Mouse (Mus musculus) mouse trophoblast stem cell (cell line): Measurements from ENCODE around the gene Isl2.

Experiments
- in situ Hi-C, 2 experiments: fragments of 300-500 bp; cut with MseI, MboI; formaldehyde crosslinking; loops; 2 replicates in 1 of 2; 3 replicates in 1 of 2; pipeline ENCODE4 v1.15.1; 2025

Gene Isl2

GRCm38 (mm10) chr9:55546176-55547010 is 7.9 kb downstream of the Isl2 start:
- in situ Hi-C loops, result no loop called here

GRCm38 (mm10) chr9:55548871-55549270 is 10.4 kb downstream of the Isl2 start:
- in situ Hi-C loops, result no loop called here

- in situ Hi-C loops, result no loop called here
Measured at GRCm38 (mm10) chr9:55549302-55549890, 10.9 kb downstream of the Isl2 start.

- in situ Hi-C loops, result no loop called here
Measured at GRCm38 (mm10) chr9:55554986-55555385, 16.5 kb downstream of the Isl2 start.

- in situ Hi-C loops, result no loop called here
Measured at GRCm38 (mm10) chr9:55560960-55561359, 22.5 kb downstream of the Isl2 start.

GRCm38 (mm10) chr9:55568466-55569159 is 30.1 kb downstream of the Isl2 start:
- in situ Hi-C loops, result no loop called here

GRCm38 (mm10) chr9:55571071-55571470 is 32.6 kb downstream of the Isl2 start:
- in situ Hi-C loops, result no loop called here

- in situ Hi-C loops, result no loop called here
Measured at GRCm38 (mm10) chr9:55576571-55576970, 38.1 kb downstream of the Isl2 start.

GRCm38 (mm10) chr9:55581414-55581813 is 42.9 kb downstream of the Isl2 start:
- in situ Hi-C loops, result no loop called here

- in situ Hi-C loops, result no loop called here
Measured at GRCm38 (mm10) chr9:55586141-55586540, 47.7 kb downstream of the Isl2 start.
